Mouse (Mus musculus): ENCODE results near the gene Irf8. TPM values are rescaled to one million over a fixed set of nuclear protein-coding genes. Genes with fewer than 3 reads are reported as not detected.

The Irf8 gene
- total and polyA plus RNA-seq, 2 experiments = 5.5 to 7.0 TPM

GRCm38 (mm10) chr8:120736486-120736885, 328 bp downstream of the Irf8 start:
- peak overlapping the region; percentile 62 for H3K9ac ChIP-seq (ENCODE audit: low read depth, low read length)
- H3K4me1 ChIP-seq (ENCODE audit: control insufficient read depth, insufficient read depth, low read length) = peaks cover 3% of the 10 kb centered on the region; the same call in 1 of the 2 replicates
- no peaks in the 10 kb centered on the region for H3K79me2 ChIP-seq (ENCODE audit: control insufficient read depth, insufficient read depth, low read length)
- peak overlapping the region; percentile 63 for H3K4me3 ChIP-seq (ENCODE audit: insufficient read depth, low read depth, low read length)
- no peak for TF ChIP-seq CTCF (IDR thresholded peaks at IDR 0.05; ENCODE audit: low read depth, low read length)
- TF ChIP-seq POLR2A (IDR thresholded peaks at IDR 0.05; ENCODE audit: extremely low read depth, insufficient read depth, low read length) = no peak
- peak; percentile 49 for DNase-seq (ENCODE audit: extremely low read depth, low read depth, low spot score)
- H3K36me3 ChIP-seq (ENCODE audit: control insufficient read depth, insufficient read depth, low read length) = no peaks in the 10 kb centered on the region
- peak overlapping the region; percentile 28 for H3K27ac ChIP-seq (replicated peaks; ENCODE audit: insufficient read depth, low read depth, low read length)
- H3K27me3 ChIP-seq (ENCODE audit: control insufficient read depth, insufficient read depth, low read length) = no peaks in the 10 kb centered on the region
- WGBS = under 1% methylated on average over 11 of the region's 11 CpGs

- no peak overlapping the region; the same call in 1 of the 2 replicates for H3K4me3 ChIP-seq (ENCODE audit: insufficient read depth, low read depth, low read length)
- DNase-seq (ENCODE audit: extremely low read depth, low read depth, low spot score) = no peak
- H3K36me3 ChIP-seq (ENCODE audit: control insufficient read depth, insufficient read depth, low read length) = no peaks in the 10 kb centered on the region
- WGBS = 77% methylated on average over 7 of the region's 7 CpGs
- no peak overlapping the region for H3K27ac ChIP-seq (replicated peaks; ENCODE audit: insufficient read depth, low read depth, low read length)
- H3K4me1 ChIP-seq (ENCODE audit: control insufficient read depth, insufficient read depth, low read length) = peaks cover 3% of the 10 kb centered on the region; the same call in 1 of the 2 replicates
- H3K9ac ChIP-seq (ENCODE audit: low read depth, low read length) = 0 out of 2 replicates have a peak overlapping the region, but pooled peaks have one; percentile 3
- TF ChIP-seq CTCF (IDR thresholded peaks at IDR 0.05; ENCODE audit: low read depth, low read length) (no peak), POLR2A (IDR thresholded peaks at IDR 0.05; ENCODE audit: extremely low read depth, insufficient read depth, low read length) (no peak)
- no peaks in the 10 kb centered on the region for H3K79me2 ChIP-seq (ENCODE audit: control insufficient read depth, insufficient read depth, low read length)
- no peaks in the 10 kb centered on the region for H3K27me3 ChIP-seq (ENCODE audit: control insufficient read depth, insufficient read depth, low read length)
These were observed 1.0 kb downstream of the Irf8 start for GRCm38 (mm10) chr8:120737166-120737565.

GRCm38 (mm10) chr8:120738771-120739170, 2.6 kb downstream of the Irf8 start:
- no peaks in the 10 kb centered on the region for H3K36me3 ChIP-seq (ENCODE audit: control insufficient read depth, insufficient read depth, low read length)
- no peaks in the 10 kb centered on the region for H3K79me2 ChIP-seq (ENCODE audit: control insufficient read depth, insufficient read depth, low read length)
- peak overlapping the region; percentile 24; the same call in 1 of the 2 replicates for H3K27ac ChIP-seq (replicated peaks; ENCODE audit: insufficient read depth, low read depth, low read length)
- DNase-seq (ENCODE audit: extremely low read depth, low read depth, low spot score) = no peak
- H3K9ac ChIP-seq (ENCODE audit: low read depth, low read length) = 0 out of 2 replicates have a peak overlapping the region, but pooled peaks have one; percentile 4
- no peaks in the 10 kb centered on the region for H3K27me3 ChIP-seq (ENCODE audit: control insufficient read depth, insufficient read depth, low read length)
- H3K4me1 ChIP-seq (ENCODE audit: control insufficient read depth, insufficient read depth, low read length) = peaks cover 3% of the 10 kb centered on the region; the same call in 1 of the 2 replicates
- TF ChIP-seq POLR2A (IDR thresholded peaks at IDR 0.05; ENCODE audit: extremely low read depth, insufficient read depth, low read length) (no peak), CTCF (IDR thresholded peaks at IDR 0.05; ENCODE audit: low read depth, low read length) (no peak)
- H3K4me3 ChIP-seq (ENCODE audit: insufficient read depth, low read depth, low read length) = no peak overlapping the region
- 64% methylated on average over 4 of the region's 4 CpGs for WGBS

- no peak for DNase-seq (ENCODE audit: extremely low read depth, low read depth, low spot score)
- H3K27ac ChIP-seq (replicated peaks; ENCODE audit: insufficient read depth, low read depth, low read length) = no peak overlapping the region; the same call in 1 of the 2 replicates
- H3K27me3 ChIP-seq (ENCODE audit: control insufficient read depth, insufficient read depth, low read length) = no peaks in the 10 kb centered on the region
These were observed 3.4 kb downstream of the Irf8 start for GRCm38 (mm10) chr8:120739526-120739925.

GRCm38 (mm10) chr8:120740579-120740978, 4.4 kb downstream of the Irf8 start:
- H3K9ac ChIP-seq (ENCODE audit: low read depth, low read length) = no peak overlapping the region
- H3K36me3 ChIP-seq (ENCODE audit: control insufficient read depth, insufficient read depth, low read length) = no peaks in the 10 kb centered on the region
- TF ChIP-seq CTCF (IDR thresholded peaks at IDR 0.05; ENCODE audit: low read depth, low read length) (no peak), POLR2A (IDR thresholded peaks at IDR 0.05; ENCODE audit: extremely low read depth, insufficient read depth, low read length) (no peak)
- no peaks in the 10 kb centered on the region for H3K79me2 ChIP-seq (ENCODE audit: control insufficient read depth, insufficient read depth, low read length)
- H3K4me1 ChIP-seq (ENCODE audit: control insufficient read depth, insufficient read depth, low read length) = peaks cover 4% of the 10 kb centered on the region
- no peak for DNase-seq (ENCODE audit: extremely low read depth, low read depth, low spot score)
- 76% methylated on average over 2 of the region's 2 CpGs for WGBS
- no peak overlapping the region for H3K4me3 ChIP-seq (ENCODE audit: insufficient read depth, low read depth, low read length)
- no peaks in the 10 kb centered on the region for H3K27me3 ChIP-seq (ENCODE audit: control insufficient read depth, insufficient read depth, low read length)
- no peak overlapping the region for H3K27ac ChIP-seq (replicated peaks; ENCODE audit: insufficient read depth, low read depth, low read length)

More at GRCm38 (mm10) chr8:120739526-120739925, 3.4 kb downstream of the Irf8 start:
- no peak overlapping the region for H3K9ac ChIP-seq (ENCODE audit: low read depth, low read length)
- WGBS = 78% methylated on average over 15 of the region's 15 CpGs
- no peak overlapping the region; the same call in 1 of the 2 replicates for H3K4me3 ChIP-seq (ENCODE audit: insufficient read depth, low read depth, low read length)
- no peak for TF ChIP-seq POLR2A (IDR thresholded peaks at IDR 0.05; ENCODE audit: extremely low read depth, insufficient read depth, low read length)
- no peak for TF ChIP-seq CTCF (IDR thresholded peaks at IDR 0.05; ENCODE audit: low read depth, low read length)
- H3K79me2 ChIP-seq (ENCODE audit: control insufficient read depth, insufficient read depth, low read length) = no peaks in the 10 kb centered on the region
- H3K36me3 ChIP-seq (ENCODE audit: control insufficient read depth, insufficient read depth, low read length) = no peaks in the 10 kb centered on the region
- H3K4me1 ChIP-seq (ENCODE audit: control insufficient read depth, insufficient read depth, low read length) = peaks cover 6% of the 10 kb centered on the region

GRCm38 (mm10) chr8:120741001-120741400, 4.8 kb downstream of the Irf8 start:
- WGBS = 89% methylated on average over 17 of the region's 17 CpGs
- Histone ChIP-seq H3K4me3 (ENCODE audit: insufficient read depth, low read depth, low read length) (no peak overlapping the region), H3K27ac (replicated peaks; ENCODE audit: insufficient read depth, low read depth, low read length) (no peak overlapping the region), H3K27me3 (ENCODE audit: control insufficient read depth, insufficient read depth, low read length) (no peaks in the 10 kb centered on the region), H3K36me3 (ENCODE audit: control insufficient read depth, insufficient read depth, low read length) (no peaks in the 10 kb centered on the region), H3K79me2 (ENCODE audit: control insufficient read depth, insufficient read depth, low read length) (no peaks in the 10 kb centered on the region), H3K4me1 (ENCODE audit: control insufficient read depth, insufficient read depth, low read length) (peaks cover 3% of the 10 kb centered on the region; the same call in 1 of the 2 replicates), H3K9ac (ENCODE audit: low read depth, low read length) (no peak overlapping the region)
- no peak for TF ChIP-seq POLR2A (IDR thresholded peaks at IDR 0.05; ENCODE audit: extremely low read depth, insufficient read depth, low read length)
- no peak for TF ChIP-seq CTCF (IDR thresholded peaks at IDR 0.05; ENCODE audit: low read depth, low read length)
- no peak for DNase-seq (ENCODE audit: extremely low read depth, low read depth, low spot score)

Measured in liver, adult 2 months (tissue).